ENCODE assay signal across 9 mouse cellular contexts in the genomic region with DNA sequence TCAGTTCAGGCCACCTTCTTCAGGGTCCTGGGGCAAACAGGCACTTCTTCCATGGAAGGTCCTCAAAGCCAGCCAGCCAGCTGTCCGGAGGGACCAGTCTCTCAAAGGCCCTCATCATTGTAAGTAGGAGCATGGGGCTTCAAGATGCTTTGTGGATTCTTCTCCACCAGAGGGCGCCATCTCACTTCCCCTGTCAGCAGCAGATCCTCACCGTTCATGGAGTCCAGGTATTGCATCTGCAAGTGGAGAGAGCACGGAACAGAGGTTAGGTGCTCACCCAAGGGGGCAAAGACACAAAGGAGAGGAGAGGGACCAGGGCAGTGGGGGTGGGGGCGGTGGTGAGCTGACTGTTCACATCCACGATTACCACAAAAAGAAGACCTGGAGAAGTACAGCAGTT. TPM values are rescaled to one million over a fixed set of nuclear protein-coding genes. Genes with fewer than 3 reads are reported as not detected.
A peak's percentile ranks its signal among the peaks of the same experiment; 100 is the strongest.
DNase-seq lines count a peak whose midpoint lies in the region; ATAC-seq lines count a peak whose summit lies in the region.
"Had no signal": no experiment of that assay in that cellular context is flagged by ENCODE, and none has a peak within 500 bp of the region (broad histone marks: within the 10 kb centered on the region; RNA-seq: fewer than 3 reads in every experiment).

No protein-coding gene starts in this region.

- no peaks in the 10 kb centered on the region for H3K27me3 ChIP-seq in kidney, embryonic 16.5 days (ENCODE audit: insufficient read depth, low read length)
- H3K27me3 ChIP-seq in liver, embryonic 13.5 days: no peaks in the 10 kb centered on the region
- H3K27me3 ChIP-seq: heart, embryonic 13.5 days had no signal

- peak; percentile 85 to 86 for DNase-seq in B cell, adult 2 months
- peak; percentile 89 for DNase-seq in ZHBTc4 (ENCODE audit: low read depth, low spot score)
- DNase-seq in cerebellum, postnatal 36 days: peak; percentile 76 to 84
- DNase-seq in gastrocnemius, postnatal 36 days: peak; percentile 51 to 67
- peak; percentile 61 for DNase-seq in liver, embryonic 13.5 days
- DNase-seq in testis, postnatal 14 days (ENCODE audit: low spot score): peak; percentile 64

- H3K4me3 ChIP-seq in kidney, embryonic 16.5 days (ENCODE audit: low read length): no peak overlapping the region
- no peak overlapping the region for H3K4me3 ChIP-seq in liver, embryonic 13.5 days (replicated peaks)
- H3K4me3 ChIP-seq: heart, embryonic 13.5 days had no signal

- no peaks in the 10 kb centered on the region for H3K9me3 ChIP-seq in kidney, embryonic 16.5 days (ENCODE audit: low read length)
- no peaks in the 10 kb centered on the region for H3K9me3 ChIP-seq in liver, embryonic 13.5 days (replicated peaks)
- H3K9me3 ChIP-seq: heart, embryonic 13.5 days had no signal

- H3K4me1 ChIP-seq in kidney, embryonic 16.5 days (ENCODE audit: insufficient read depth, low read length): no peaks in the 10 kb centered on the region
- peaks cover 17% of the 10 kb centered on the region for H3K4me1 ChIP-seq in liver, embryonic 13.5 days (replicated peaks)
- H3K4me1 ChIP-seq: heart, embryonic 13.5 days had no signal

- 34% methylated on average over 6 of the region's 6 CpGs for WGBS in kidney, embryonic 16.5 days
- WGBS in liver, embryonic 13.5 days (ENCODE audit: insufficient replicate concordance): 34% methylated on average over 6 of the region's 6 CpGs

- ATAC-seq in kidney, embryonic 16.5 days (ENCODE audit: low FRiP score, low TSS enrichment): peak; percentile 41; the same call in 1 of the 2 replicates
- 0 out of 2 replicates have a peak, but pooled peaks have one; percentile 18 for ATAC-seq in liver, embryonic 13.5 days (ENCODE audit: low read depth)
- peak; percentile 66; the same call in 1 of the 2 replicates for ATAC-seq in neutrophil, adult 5-6 weeks (ENCODE audit: extremely low read depth, insufficient number of reproducible peaks, low FRiP score, poor library complexity, severe bottlenecking)

- intact Hi-C loops in gastrocnemius, postnatal 36 days (cut with DNase I): loop anchor here (1.0 to 10.0 kb wide), 2 partner anchors 98 to 277 kb away; partner anchors contain the start of gene Gm28036

- H3K27ac ChIP-seq in kidney, embryonic 16.5 days (ENCODE audit: low read length): no peak overlapping the region
- H3K27ac ChIP-seq in liver, embryonic 13.5 days: no peak overlapping the region
- H3K27ac ChIP-seq: heart, embryonic 13.5 days had no signal

- no peak overlapping the region for H3K9ac ChIP-seq in kidney, embryonic 16.5 days (replicated peaks; ENCODE audit: low read length)
- no peak overlapping the region for H3K9ac ChIP-seq in liver, embryonic 13.5 days
- H3K9ac ChIP-seq: heart, embryonic 13.5 days had no signal

- peaks cover 31% of the 10 kb centered on the region for H3K36me3 ChIP-seq in kidney, embryonic 16.5 days (ENCODE audit: insufficient read depth, low read length)
- H3K36me3 ChIP-seq in liver, embryonic 13.5 days: peaks cover 70% of the 10 kb centered on the region

- no peak overlapping the region for H3K4me2 ChIP-seq in kidney, embryonic 16.5 days (replicated peaks; ENCODE audit: low read depth, low read length)
- no peak overlapping the region for H3K4me2 ChIP-seq in liver, embryonic 13.5 days
- H3K4me2 ChIP-seq: heart, embryonic 13.5 days had no signal

RNA-seq across cellular contexts. Expression of gene Fam83c, which starts 13.6 kb away (rescaled TPM):
- total RNA-seq in gastrocnemius, postnatal 36 days (2021): not detected
- polyA plus RNA-seq in kidney, embryonic 16.5 days (2015; fragmentation: Nextera tagmentation; extraction: Ambion mirVana): 0.18 and 0.21 TPM in 2 replicates
- polyA plus RNA-seq in liver, embryonic 13.5 days (2015; fragmentation: Nextera tagmentation; extraction: Ambion mirVana): 0.10 and 0.12 TPM in 2 replicates
- total RNA-seq in neutrophil, adult 5-6 weeks (2017): not detected in 2 replicates

RNA-seq across cellular contexts. Expression of gene Eif6, which starts 21.6 kb away (rescaled TPM):
- 10 to 100 TPM; 36.1 to 45.9 TPM for total RNA-seq in gastrocnemius, postnatal 36 days (2021)
- 216 and 233 TPM in 2 replicates for polyA plus RNA-seq in kidney, embryonic 16.5 days (2015; fragmentation: Nextera tagmentation; extraction: Ambion mirVana)
- polyA plus RNA-seq in liver, embryonic 13.5 days (2015; fragmentation: Nextera tagmentation; extraction: Ambion mirVana): 179 and 182 TPM in 2 replicates
- total RNA-seq in neutrophil, adult 5-6 weeks (2017): 48.3 and 56.8 TPM in 2 replicates

RNA-seq across cellular contexts. Expression of gene BC029722, which starts 29.1 kb away (rescaled TPM):
- total RNA-seq in gastrocnemius, postnatal 36 days (2021): 10 to 100 TPM; 22.3 to 23.2 TPM
- polyA plus RNA-seq in kidney, embryonic 16.5 days (2015; fragmentation: Nextera tagmentation; extraction: Ambion mirVana): 18.9 and 20.0 TPM in 2 replicates
- 5.5 and 5.7 TPM in 2 replicates for polyA plus RNA-seq in liver, embryonic 13.5 days (2015; fragmentation: Nextera tagmentation; extraction: Ambion mirVana)
- total RNA-seq in neutrophil, adult 5-6 weeks (2017): 12.4 and 12.7 TPM in 2 replicates
